Mouse (Mus musculus): ENCODE data around the gene Sec61a2. TPM values are rescaled to one million over a fixed set of nuclear protein-coding genes. Genes with fewer than 3 reads are reported as not detected.

The Sec61a2 gene
- polyA plus RNA-seq, 1 experiment from 2014 or later, result 74.0 TPM

- ATAC-seq (ENCODE audit: insufficient read depth) (no peak), DNase-seq (no peak)
- 68% methylated on average over 9 of the region's 9 CpGs for WGBS
- Histone ChIP-seq H3K4me3 (ENCODE audit: low read depth, low read length) (no peak overlapping the region), H3K9ac (no peak overlapping the region), H3K36me3 (ENCODE audit: insufficient read depth) (peaks cover 13% of the 10 kb centered on the region; the same call in 1 of the 2 replicates), H3K4me2 (no peak overlapping the region), H3K4me1 (ENCODE audit: insufficient read depth) (no peaks in the 10 kb centered on the region), H3K27ac (ENCODE audit: low read depth) (no peak overlapping the region), H3K27me3 (ENCODE audit: insufficient read depth, low read length) (no peaks in the 10 kb centered on the region), H3K9me3 (ENCODE audit: low read depth, low read length) (no peaks in the 10 kb centered on the region)
- no peak for TF ChIP-seq CTCF (IDR thresholded peaks at IDR 0.05; ENCODE audit: low read depth)
Measured at GRCm38 (mm10) chr2:5923786-5924185, 28.6 kb upstream of the Sec61a2 start.

GRCm38 (mm10) chr2:5922823-5923222 lies 27.6 kb upstream of the Sec61a2 start:
- Histone ChIP-seq H3K36me3 (ENCODE audit: insufficient read depth) (peaks cover 10% of the 10 kb centered on the region; the same call in 1 of the 2 replicates), H3K9ac (no peak overlapping the region), H3K27me3 (ENCODE audit: insufficient read depth, low read length) (no peaks in the 10 kb centered on the region), H3K27ac (ENCODE audit: low read depth) (no peak overlapping the region), H3K4me1 (ENCODE audit: insufficient read depth) (no peaks in the 10 kb centered on the region), H3K4me2 (no peak overlapping the region), H3K9me3 (ENCODE audit: low read depth, low read length) (no peaks in the 10 kb centered on the region), H3K4me3 (ENCODE audit: low read depth, low read length) (no peak overlapping the region)
- ATAC-seq (ENCODE audit: insufficient read depth) (no peak), DNase-seq (no peak)
- WGBS, result 95% methylated on average over 6 of the region's 6 CpGs
- no peak for TF ChIP-seq CTCF (IDR thresholded peaks at IDR 0.05; ENCODE audit: low read depth)

GRCm38 (mm10) chr2:5911282-5911965 lies 16.2 kb upstream of the Sec61a2 start:
- Histone ChIP-seq H3K4me2 (no peak overlapping the region), H3K4me3 (ENCODE audit: low read depth, low read length) (no peak overlapping the region), H3K36me3 (ENCODE audit: insufficient read depth) (0 out of 2 replicates have a peak, but pooled peaks cover 4% of the 10 kb centered on the region), H3K9me3 (ENCODE audit: low read depth, low read length) (no peaks in the 10 kb centered on the region), H3K27me3 (ENCODE audit: insufficient read depth, low read length) (no peaks in the 10 kb centered on the region), H3K27ac (ENCODE audit: low read depth) (no peak overlapping the region), H3K9ac (no peak overlapping the region), H3K4me1 (ENCODE audit: insufficient read depth) (no peaks in the 10 kb centered on the region)
- DNase-seq (peak; percentile 63), ATAC-seq (ENCODE audit: insufficient read depth) (peak; percentile 73)
- WGBS, result 35% methylated on average over 16 of the region's 16 CpGs
- TF ChIP-seq CTCF (IDR thresholded peaks at IDR 0.05; ENCODE audit: low read depth), result no peak

DNA sequence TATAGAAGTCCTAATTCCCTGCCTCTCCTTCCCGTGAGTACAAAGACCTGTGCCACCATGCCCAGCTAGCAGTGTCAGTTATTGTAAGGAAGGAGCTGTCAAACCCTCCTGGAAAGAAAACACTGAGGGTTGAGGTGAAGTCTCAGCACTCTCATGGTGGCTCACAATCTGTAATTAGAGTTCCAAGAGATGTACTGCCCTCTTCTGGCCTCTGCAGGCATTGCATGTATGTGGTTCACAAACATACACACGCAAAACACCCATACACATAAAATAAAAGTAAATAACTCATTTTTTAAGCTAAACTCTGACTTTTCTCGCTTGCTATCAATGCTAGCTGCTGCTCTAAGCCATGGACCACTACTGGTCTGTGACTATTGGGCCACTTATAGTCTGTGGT lies 11.4 kb upstream of the Sec61a2 start:
- Histone ChIP-seq H3K9ac (no peak overlapping the region), H3K27me3 (ENCODE audit: insufficient read depth, low read length) (no peaks in the 10 kb centered on the region), H3K4me2 (no peak overlapping the region), H3K36me3 (ENCODE audit: insufficient read depth) (no peaks in the 10 kb centered on the region), H3K4me3 (ENCODE audit: low read depth, low read length) (no peak overlapping the region), H3K9me3 (ENCODE audit: low read depth, low read length) (no peaks in the 10 kb centered on the region), H3K4me1 (ENCODE audit: insufficient read depth) (no peaks in the 10 kb centered on the region), H3K27ac (ENCODE audit: low read depth) (no peak overlapping the region)
- WGBS, result 55% methylated on average over 3 of the region's 3 CpGs
- no peak for ATAC-seq (ENCODE audit: insufficient read depth)
- peak; percentile 73 for TF ChIP-seq CTCF (IDR thresholded peaks at IDR 0.05; ENCODE audit: low read depth)
- DNase-seq, result peak; percentile 79

DNA sequence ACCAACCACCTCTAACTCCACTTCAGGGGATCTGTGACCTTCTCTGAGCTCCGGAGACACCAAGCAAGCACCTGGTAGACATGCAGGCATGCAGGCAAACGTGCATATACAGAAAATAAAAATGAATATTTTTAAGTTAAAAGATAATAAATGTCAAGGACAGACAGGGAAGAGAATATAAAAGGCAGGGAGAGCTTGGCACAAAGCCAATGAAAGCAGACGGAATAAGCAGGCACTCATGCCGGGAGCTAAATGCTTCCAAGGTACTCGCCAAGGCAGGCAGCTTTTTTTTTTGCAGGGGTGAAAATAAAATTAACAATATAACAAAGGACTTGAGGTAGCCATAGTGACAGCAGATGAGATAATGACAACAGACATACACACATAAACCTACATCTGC lies 10.9 kb upstream of the Sec61a2 start:
- H3K27me3 ChIP-seq (ENCODE audit: insufficient read depth, low read length), result no peaks in the 10 kb centered on the region
- H3K9me3 ChIP-seq (ENCODE audit: low read depth, low read length), result no peaks in the 10 kb centered on the region
- H3K4me2 ChIP-seq, result no peak overlapping the region
- H3K27ac ChIP-seq (ENCODE audit: low read depth), result no peak overlapping the region
- H3K36me3 ChIP-seq (ENCODE audit: insufficient read depth), result no peaks in the 10 kb centered on the region
- no peaks in the 10 kb centered on the region for H3K4me1 ChIP-seq (ENCODE audit: insufficient read depth)
- H3K9ac ChIP-seq, result no peak overlapping the region
- H3K4me3 ChIP-seq (ENCODE audit: low read depth, low read length), result no peak overlapping the region
- peak; percentile 53 for DNase-seq
- TF ChIP-seq CTCF (IDR thresholded peaks at IDR 0.05; ENCODE audit: low read depth), result no peak
- WGBS, result 29% methylated on average over 5 of the region's 5 CpGs
- ATAC-seq (ENCODE audit: insufficient read depth), result no peak

DNA sequence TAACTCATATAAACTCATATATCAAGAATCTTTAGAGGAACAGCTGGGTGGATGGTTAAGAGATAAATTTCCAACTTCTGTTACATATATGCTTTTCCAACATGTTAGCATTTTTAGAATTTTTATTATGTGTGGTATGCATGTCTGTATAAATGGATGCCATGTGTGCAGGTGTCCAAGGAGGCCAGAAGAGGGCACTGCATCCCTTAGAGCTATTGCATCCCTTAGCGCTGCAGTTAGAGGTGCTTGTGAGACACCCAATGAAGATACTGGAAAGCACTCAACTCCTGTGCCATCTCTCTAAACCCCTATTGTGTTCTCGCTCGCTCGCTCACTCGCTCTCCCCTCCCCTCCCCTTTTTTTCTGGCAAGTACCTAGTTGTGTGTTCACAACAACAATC lies 4.9 kb upstream of the Sec61a2 start:
- no peaks in the 10 kb centered on the region for H3K9me3 ChIP-seq (ENCODE audit: low read depth, low read length)
- no peaks in the 10 kb centered on the region for H3K27me3 ChIP-seq (ENCODE audit: insufficient read depth, low read length)
- no peak overlapping the region for H3K4me3 ChIP-seq (ENCODE audit: low read depth, low read length)
- DNase-seq (peak; percentile 56), ATAC-seq (ENCODE audit: insufficient read depth) (no peak)
- WGBS, result 64% methylated on average over 5 of the region's 5 CpGs
- H3K27ac ChIP-seq (ENCODE audit: low read depth), result no peak overlapping the region
- TF ChIP-seq CTCF (IDR thresholded peaks at IDR 0.05; ENCODE audit: low read depth), result peak; percentile 62
- H3K4me1 ChIP-seq (ENCODE audit: insufficient read depth), result no peaks in the 10 kb centered on the region
- H3K9ac ChIP-seq, result no peak overlapping the region
- H3K4me2 ChIP-seq, result no peak overlapping the region
- no peaks in the 10 kb centered on the region for H3K36me3 ChIP-seq (ENCODE audit: insufficient read depth)

GRCm38 (mm10) chr2:5894296-5894695 lies 936 bp downstream of the Sec61a2 start:
- ATAC-seq (ENCODE audit: insufficient read depth) (no peak), DNase-seq (peak; percentile 63)
- 25% methylated on average over 11 of the region's 11 CpGs for WGBS
- Histone ChIP-seq H3K36me3 (ENCODE audit: insufficient read depth) (peaks cover 21% of the 10 kb centered on the region), H3K4me2 (peak overlapping the region; percentile 79), H3K27ac (ENCODE audit: low read depth) (peak overlapping the region; percentile 12; the same call in 1 of the 2 replicates), H3K9me3 (ENCODE audit: low read depth, low read length) (no peaks in the 10 kb centered on the region), H3K4me1 (ENCODE audit: insufficient read depth) (peaks cover 5% of the 10 kb centered on the region; the same call in 1 of the 2 replicates), H3K4me3 (ENCODE audit: low read depth, low read length) (peak overlapping the region; percentile 87), H3K27me3 (ENCODE audit: insufficient read depth, low read length) (no peaks in the 10 kb centered on the region), H3K9ac (peak overlapping the region; percentile 91)
- no peak for TF ChIP-seq CTCF (IDR thresholded peaks at IDR 0.05; ENCODE audit: low read depth)
